Mouse (Mus musculus): Measurements from ENCODE around the gene H2afx.

DNA sequence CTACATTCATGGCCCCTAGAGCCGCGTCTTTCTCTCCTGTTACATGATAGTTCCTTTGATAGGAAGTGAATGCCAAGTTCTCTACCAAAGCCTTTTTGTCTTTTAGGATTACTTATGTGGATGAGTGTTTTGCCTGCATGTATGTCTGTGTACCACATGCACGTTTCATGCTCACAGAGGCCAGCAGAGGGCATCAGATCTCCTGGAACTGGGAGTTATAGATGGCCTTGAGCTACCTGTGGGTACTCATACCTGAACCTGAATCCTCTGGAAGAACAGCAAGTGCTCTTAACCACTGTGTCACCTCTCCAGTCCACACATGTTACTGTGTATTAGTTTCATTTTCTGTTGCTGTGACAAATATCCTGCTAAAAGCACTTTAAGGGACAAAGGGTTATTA lies 42.0 kb upstream of the H2afx start:
- TF ChIP-seq USF1 (IDR thresholded peaks at IDR 0.05; ENCODE audit: low read depth) (no peak), E2F4 (IDR thresholded peaks at IDR 0.05; ENCODE audit: insufficient read depth) (no peak), POLR2A (IDR thresholded peaks at IDR 0.05; ENCODE audit: insufficient read length, low read depth) (no peak), POLR2AphosphoS2 (IDR thresholded peaks at IDR 0.05; ENCODE audit: insufficient read length, low read depth) (no peak)
